Comparison of ENCODE assay signal across 29 mouse cellular contexts in genomic region chr10:19619736-19620135, GRCm38 (mm10). TPM values are rescaled to one million over a fixed set of nuclear protein-coding genes. Genes with fewer than 3 reads are reported as not detected.
DNase-seq lines count a peak whose midpoint lies in the region; ATAC-seq lines count a peak whose summit lies in the region.
"Had no signal": no experiment of that assay in that cellular context is flagged by ENCODE, and none has a peak within 500 bp of the region (broad histone marks: within the 10 kb centered on the region; RNA-seq: fewer than 3 reads in every experiment).

No protein-coding gene starts in this region.

- peak; percentile 73 for ATAC-seq in CD4-positive, CD25-positive, alpha-beta regulatory T cell, adult 4 months
- ATAC-seq: forebrain, embryonic 13.5 days; forebrain, postnatal 0 days; hindbrain, embryonic 16.5 days; intestine, postnatal 0 days had no signal

- peak; percentile 14 for DNase-seq in ZHBTc4 (ENCODE audit: low read depth, low spot score)
- peak; percentile 69 for DNase-seq in naive thymus-derived CD4-positive, alpha-beta T cell, adult 2 months (ENCODE audit: low read depth)
- no peak for DNase-seq in urinary bladder, postnatal 4 days (ENCODE audit: low spot score in 2 of 2)
- no peak for DNase-seq in spleen, postnatal 14 days (ENCODE audit: low spot score in 2 of 2)
- DNase-seq in cerebellum, postnatal 36 days = no peak
- DNase-seq: adrenal gland, adult 2 months; adrenal gland, postnatal 14 days; cerebellum, adult 11 months; cerebellum, adult 2 months; cerebellum, adult 9-11 months; forebrain, postnatal 0 days; gastrocnemius, adult 2 months; gastrocnemius, postnatal 14 days; heart, adult 18-20 months; heart, postnatal 10 days; heart, postnatal 36 days had no signal

RNA-seq across cellular contexts. Expression of gene Il22ra2, which starts 2.1 kb away (rescaled TPM):
- not detected for polyA plus RNA-seq in CD4-positive, CD25-positive, alpha-beta regulatory T cell, adult 4 months (2017; shearing (Covaris generic))
- polyA plus RNA-seq: adrenal gland, adult 2 months; C2C12; cerebellum, adult 2 months; embryonic facial prominence, embryonic 11.5 days; forebrain, embryonic 10.5 days; forebrain, embryonic 13.5 days; forebrain, postnatal 0 days; frontal cortex, adult 2 months; heart, embryonic 12.5 days; heart, embryonic 15.5 days; hindbrain, embryonic 10.5 days; hindbrain, embryonic 13.5 days; hindbrain, embryonic 16.5 days; intestine, embryonic 14.5 days had no signal

RNA-seq across cellular contexts. Expression of gene Ifngr1, which starts 28.0 kb away (rescaled TPM):
- 100 to 1,000 TPM; 424 to 434 TPM for polyA plus RNA-seq in CD4-positive, CD25-positive, alpha-beta regulatory T cell, adult 4 months (2017; shearing (Covaris generic))

Comparison
In these comparisons a context has a peak if more than half of its experiments do, and no peak if none do; other contexts are left out.
1. DNase-seq: peak in ZHBTc4 (single experiment) and naive thymus-derived CD4-positive, alpha-beta T cell, adult 2 months (single experiment); none in urinary bladder, postnatal 4 days (0 of 2), spleen, postnatal 14 days (0 of 2) and cerebellum, postnatal 36 days (0 of 2).